Mouse (Mus musculus) testis, adult 2 months (tissue): ENCODE data around the gene Isoc2b.

Source experiments
- CTCF ChIP-seq: fragments of 200-500 bp; IDR thresholded peaks from 2 replicates; pipeline ENCODE4 v1.5.1; 2012; ENCODE audit warnings: low read depth, mild to moderate bottlenecking, inconsistent platforms, low read length, moderate library complexity; ENCODE audit not compliant: control insufficient read depth, insufficient read depth, insufficient replicate concordance
- POLR2A ChIP-seq: fragments of 200-500 bp; IDR thresholded peaks from 2 replicates; pipeline ENCODE4 v1.6.1; 2012; ENCODE audit warnings: low read depth, mild to moderate bottlenecking, inconsistent platforms, low read length, moderate library complexity; ENCODE audit not compliant: control insufficient read depth

DNA sequence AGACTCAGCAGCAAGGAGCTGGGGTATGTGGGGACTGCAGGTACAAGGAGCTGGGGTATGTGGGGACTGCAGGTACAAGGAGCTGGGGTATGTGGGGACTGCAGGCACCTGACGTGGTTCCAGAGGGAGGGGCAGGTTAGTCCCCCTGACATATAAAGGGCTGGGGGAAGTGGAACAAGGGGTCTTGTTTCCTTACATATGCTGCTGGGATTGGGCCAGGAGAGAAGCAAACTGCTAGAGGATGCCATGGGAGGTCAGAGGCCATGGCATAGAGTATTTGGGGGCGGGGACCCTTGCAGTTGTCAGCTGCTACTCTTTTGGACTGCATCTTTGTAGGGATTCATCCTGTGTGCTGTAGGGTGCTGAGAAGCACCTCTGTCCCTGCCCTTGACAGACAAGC, 47.4 kb upstream of the Isoc2b start:
- TF ChIP-seq CTCF (no peak), POLR2A (no peak)
